Mouse (Mus musculus): ENCODE results near the gene Cep250.
"Not testable (repeated sequence)": the region's sequence is repeated elsewhere in the genome, so short reads cannot be mapped to it uniquely, and the experiment has no call there.

Gene Cep250

DNA sequence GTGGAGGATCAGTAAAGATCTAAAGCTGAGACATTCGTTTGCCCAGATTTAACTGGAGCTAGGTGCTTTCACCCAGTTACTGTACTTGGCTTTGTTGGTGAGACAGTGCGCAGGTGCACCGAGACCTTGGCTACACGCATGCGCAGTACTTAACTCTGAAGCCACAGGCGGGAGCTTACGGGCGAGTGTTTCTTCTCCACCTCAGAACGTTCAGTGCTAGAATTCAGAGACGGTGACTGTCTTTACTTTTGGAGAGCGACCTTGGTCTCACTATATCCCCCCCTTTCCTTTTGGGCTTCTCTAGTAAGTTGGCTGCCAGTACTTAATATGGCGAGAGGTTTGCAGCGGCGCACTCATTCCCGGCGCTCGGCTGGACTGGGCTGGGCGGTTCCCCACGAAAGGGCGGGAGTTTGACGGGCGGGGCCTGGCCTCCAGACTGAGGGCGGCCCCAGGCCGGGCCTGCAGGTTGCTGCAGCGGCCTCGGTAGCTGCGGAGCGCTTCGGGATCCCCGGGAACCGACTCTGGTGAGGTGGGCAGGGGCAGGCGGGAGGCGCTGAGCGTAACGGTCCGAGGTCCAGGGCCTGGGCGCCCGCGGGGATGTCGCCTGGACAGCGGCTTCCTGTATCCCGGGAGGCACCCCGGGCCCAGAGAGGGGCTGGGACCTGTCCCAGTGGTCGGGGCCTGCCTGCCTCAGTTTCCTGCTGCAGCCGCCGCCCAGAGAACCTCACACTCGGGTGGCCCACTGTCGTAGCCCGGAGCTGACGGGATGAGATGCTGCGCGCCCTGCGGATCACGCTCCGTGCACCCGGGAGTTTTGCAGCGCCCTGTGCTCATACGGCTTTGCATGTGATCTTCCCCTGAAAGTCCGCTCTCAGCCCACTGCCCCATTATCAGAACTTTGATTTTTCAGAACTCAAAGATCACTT is at the start of gene Cep250:
TSS of gene Cep250 (plus strand) at position 325 of the 926 bp plus-strand sequence.
- peak; percentile 94 for DNase-seq

DNA sequence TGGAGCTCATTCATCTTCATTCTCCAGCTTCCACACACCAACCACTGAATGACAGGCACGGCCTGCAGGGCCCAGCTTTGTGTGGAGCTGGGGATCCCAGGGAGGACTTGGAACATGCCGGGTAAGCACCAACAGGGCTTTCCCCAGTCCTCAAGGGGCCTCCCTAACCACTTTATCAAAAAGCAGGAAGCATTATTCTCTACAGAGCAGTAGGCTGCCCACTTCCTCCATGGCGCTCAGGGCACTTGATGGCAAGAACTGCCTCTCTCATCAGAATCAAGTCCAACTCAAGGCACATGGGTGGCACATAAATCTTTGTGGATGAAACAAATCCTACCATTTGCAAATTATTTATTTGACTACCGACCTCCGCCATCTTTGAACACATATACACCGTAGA is 41.6 kb upstream of the Cep250 start:
- no peak for DNase-seq

DNA sequence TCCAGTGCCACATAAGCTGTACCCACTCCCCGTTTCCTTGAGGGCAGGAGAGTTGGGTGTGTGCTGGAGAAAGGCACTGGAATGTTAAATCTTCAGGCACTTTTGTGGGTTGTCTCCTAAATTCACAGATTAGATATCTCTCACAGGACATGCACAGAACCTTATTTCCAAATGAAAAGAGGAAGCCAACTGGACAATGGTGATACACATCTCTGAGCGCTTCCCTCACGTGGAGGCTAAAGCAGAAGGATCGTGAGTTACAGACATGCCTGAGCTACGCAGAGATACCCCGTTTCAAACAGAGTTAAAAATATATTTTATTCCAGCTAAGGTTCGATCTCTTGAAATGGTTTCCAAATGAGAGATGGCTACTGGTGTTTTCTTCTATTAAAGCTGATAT is 33.1 kb upstream of the Cep250 start:
- no peak for DNase-seq

- DNase-seq: not testable (repeated sequence)
These were observed 31.0 kb upstream of the Cep250 start for GRCm38 (mm10) chr2:155925213-155925612.

DNA sequence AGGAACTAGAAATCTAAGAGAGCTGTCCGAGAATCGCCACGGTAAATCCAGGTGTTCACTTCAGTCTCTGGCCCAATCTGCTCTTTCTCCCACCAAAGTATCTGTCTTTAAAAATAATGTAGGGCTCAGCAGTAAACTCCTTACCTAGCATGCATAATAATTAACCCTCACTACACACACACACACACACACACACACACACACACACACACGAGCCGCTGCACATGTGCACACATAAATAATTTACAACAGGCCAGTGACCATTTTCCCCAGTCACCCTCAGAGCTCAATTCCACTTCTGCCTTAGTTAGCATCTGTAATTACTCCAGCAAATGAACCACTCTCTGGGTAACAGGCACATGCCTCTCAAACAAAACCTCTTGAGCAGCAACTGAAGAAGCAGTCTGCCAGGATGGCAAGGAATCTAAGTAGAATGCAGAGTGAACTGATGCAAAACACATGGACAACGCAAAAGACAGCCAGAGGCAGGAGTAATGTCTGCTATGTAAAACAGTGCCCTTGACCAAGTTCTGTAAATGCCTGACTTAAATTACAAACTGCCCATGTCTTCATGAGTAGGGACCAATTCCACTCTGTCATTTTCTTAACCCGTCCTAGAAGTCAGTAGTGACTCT is 27.4 kb upstream of the Cep250 start:
- DNase-seq: peak; percentile 63

GRCm38 (mm10) chr2:155929531-155930442 is 26.5 kb upstream of the Cep250 start, which contains the start of gene Uqcc1:
TSS of gene Uqcc1 (minus strand) at chr2:155930310.
- DNase-seq: peak; percentile 98

- DNase-seq: no peak
These were observed 16.2 kb upstream of the Cep250 start for GRCm38 (mm10) chr2:155939897-155940529.

DNA sequence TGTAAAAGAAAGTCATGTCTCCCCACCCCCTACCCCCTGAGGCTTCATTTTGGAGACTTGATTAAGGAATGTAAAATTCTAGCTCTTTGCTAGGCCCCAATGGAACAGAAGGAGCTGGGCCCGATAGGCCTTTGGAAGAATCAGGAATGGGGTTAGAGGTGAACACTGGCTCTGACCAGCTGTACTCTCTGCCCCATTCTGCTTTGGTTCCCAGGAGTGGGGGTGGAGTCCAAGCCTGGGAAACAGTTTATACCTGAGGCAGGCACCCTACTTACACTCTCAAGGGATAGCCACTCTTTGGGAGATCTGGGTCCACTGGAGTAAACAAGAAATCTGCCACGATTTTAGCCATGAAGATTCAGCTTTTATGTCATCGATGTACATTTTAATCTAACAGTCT is 15.6 kb upstream of the Cep250 start, which contains the start of gene Gm15557:
TSS of gene Gm15557 (plus strand) at position 48 of the 400 bp plus-strand sequence.
- DNase-seq: no peak

GRCm38 (mm10) chr2:155941697-155942442 is 14.4 kb upstream of the Cep250 start:
- no peak for DNase-seq

DNA sequence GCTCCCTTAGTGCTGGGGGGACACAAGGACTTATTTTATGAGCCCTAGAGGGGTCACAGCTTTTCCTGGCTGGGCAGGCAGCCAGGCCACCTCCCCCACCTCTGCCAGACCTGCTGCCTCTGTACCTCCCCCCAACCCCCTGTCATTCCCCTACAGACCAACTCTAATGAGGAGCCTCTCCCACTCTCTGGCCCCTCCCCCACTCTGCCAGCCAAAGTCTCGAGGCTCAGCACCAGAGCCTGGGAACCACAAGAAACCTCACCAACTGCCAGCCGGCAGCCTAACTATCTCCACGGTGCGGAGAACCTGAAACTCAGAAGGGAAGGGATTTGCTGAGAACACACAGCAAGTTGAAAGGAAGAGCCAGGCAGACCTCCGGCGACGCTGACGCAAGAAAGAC is 12.8 kb upstream of the Cep250 start:
- no peak for DNase-seq

DNA sequence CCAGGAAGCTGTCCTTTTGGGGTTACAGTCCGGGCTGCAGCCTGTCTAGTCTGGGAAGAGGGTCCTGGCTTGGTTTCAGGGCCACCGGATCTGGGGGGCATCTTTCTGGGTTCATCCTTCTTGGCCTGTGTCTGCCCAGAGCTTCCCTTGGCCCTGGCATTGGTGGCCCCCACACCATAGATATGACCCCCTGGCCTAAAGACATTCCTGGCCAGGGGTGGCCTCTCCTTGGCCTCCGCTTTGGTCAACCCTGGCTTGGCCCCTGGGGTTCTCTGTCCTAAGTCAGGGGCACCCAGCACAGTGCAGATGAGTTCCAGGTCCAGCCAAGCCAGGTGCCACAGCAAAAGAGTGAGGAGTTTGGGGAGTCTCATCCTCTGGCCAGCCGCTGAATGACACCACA is 11.6 kb upstream of the Cep250 start:
- no peak for DNase-seq

- DNase-seq: no peak
These were observed 11.1 kb upstream of the Cep250 start, which contains the start of gene Gdf5 for GRCm38 (mm10) chr2:155945124-155945523. TSS of gene Gdf5 (minus strand) at chr2:155945367.

- DNase-seq: no peak
These were observed 10.7 kb upstream of the Cep250 start for GRCm38 (mm10) chr2:155945580-155945979.

DNA sequence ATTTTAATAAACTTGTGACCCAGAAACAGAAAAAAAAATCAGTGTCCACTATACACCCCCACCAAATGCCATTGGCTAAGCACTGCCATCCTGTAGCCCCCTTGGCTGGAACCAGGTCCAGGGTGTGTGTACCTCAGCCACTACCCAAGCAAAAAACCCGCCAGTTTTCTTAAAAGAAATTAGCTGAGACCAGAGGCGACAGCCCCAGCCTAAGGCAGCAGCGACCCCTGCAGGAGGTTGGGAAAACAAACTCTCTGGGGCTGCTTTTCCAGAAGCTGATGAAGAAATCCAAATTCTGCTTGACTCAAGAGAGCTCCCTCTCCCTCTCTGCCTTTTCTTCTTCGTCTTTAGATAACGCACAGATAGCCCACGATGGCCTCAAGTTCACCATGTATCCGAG is 10.2 kb upstream of the Cep250 start:
- DNase-seq: peak; percentile 63

GRCm38 (mm10) chr2:155946499-155946898 is 9.8 kb upstream of the Cep250 start:
- no peak for DNase-seq

- DNase-seq: no peak
These were observed 8.8 kb upstream of the Cep250 start for GRCm38 (mm10) chr2:155947390-155948002.

- no peak for DNase-seq
These were observed 6.9 kb upstream of the Cep250 start for GRCm38 (mm10) chr2:155949362-155949761.

DNA sequence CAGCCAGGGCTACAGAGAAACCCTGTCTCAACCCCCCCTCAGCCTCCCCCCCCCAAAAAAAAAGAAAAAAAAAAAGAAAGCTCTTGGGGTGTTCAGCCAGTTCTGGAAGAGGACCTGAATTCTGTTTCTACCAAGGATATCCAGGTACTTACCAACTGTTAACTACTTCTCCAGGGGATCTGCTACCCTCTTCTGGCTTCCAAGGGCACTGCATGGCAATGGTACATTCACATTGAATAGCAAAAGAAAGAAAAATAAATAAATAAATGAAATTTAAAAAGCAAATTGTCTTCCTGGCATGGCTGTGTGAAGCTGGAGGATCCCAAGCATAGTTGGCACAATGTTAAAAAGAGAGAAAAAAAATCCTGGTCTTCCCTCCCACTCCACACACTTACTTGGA is 4.3 kb upstream of the Cep250 start:
- DNase-seq: peak; percentile 89

DNA sequence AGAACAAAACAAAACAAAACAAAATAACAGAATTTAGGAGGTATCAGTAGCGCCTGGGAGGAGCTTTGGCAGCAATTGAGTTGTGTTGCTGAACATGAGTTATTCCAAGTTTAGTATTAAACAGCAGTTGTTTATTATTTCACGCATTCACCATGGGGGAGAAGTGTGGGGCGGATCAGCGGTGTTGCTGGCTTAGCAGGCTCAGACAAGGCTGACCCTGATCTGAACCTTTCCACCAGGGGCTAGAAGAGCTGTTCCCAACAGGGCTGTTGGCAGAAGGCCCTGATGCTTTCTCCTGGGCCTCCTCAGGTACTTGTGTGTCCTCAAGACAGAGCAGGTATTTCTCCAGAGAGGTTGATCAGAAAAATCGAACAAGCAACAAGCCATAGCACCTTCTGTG is 3.7 kb downstream of the Cep250 start:
- DNase-seq: peak; percentile 76

DNA sequence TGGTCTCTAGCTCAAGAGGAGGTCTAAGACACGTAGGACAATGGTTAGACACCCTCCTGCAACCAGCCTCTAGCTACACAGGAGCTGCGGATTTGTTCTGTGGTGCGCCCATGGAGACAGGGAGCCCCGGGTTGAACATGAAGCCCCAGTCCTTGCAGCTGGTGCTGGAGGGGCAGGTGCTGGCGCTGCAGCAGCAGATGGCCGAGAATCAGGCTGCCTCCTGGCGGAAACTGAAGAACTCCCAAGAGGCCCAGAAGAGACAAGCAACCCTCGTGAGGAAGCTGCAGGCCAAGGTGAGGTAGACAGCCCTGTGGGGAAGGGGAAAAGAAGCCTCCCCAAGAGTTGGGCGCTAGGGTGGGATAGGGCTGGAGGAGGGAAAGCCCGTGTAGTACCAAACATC is 5.6 kb downstream of the Cep250 start:
- DNase-seq: no peak

- peak; percentile 52 for DNase-seq
These were observed 6.7 kb downstream of the Cep250 start for GRCm38 (mm10) chr2:155962991-155963390.

Data from kidney, adult 9 months (tissue).